Mouse (Mus musculus) limb, embryonic 13.5 days (tissue): ENCODE results near the gene Lmx1b. TPM values are rescaled to one million over a fixed set of nuclear protein-coding genes. Genes with fewer than 3 reads are reported as not detected.

Experiments used
- ATAC-seq: fragments of 200-750 bp; cut with Nextera tagmentation; 2 replicates; pipeline ENCODE4 v1.8.0; 2017; ENCODE audit warnings: low read depth, moderate number of reproducible peaks, moderate TSS enrichment; ENCODE audit not compliant: low FRiP score
- H3K27ac ChIP-seq: fragments of 300-500 bp; sonication (generic); 2 replicates; pipeline ENCODE4 v1.5.1; 2015; ENCODE audit warnings: inconsistent platforms, mild to moderate bottlenecking, moderate library complexity
- H3K27me3 ChIP-seq: fragments of 300-500 bp; sonication (generic); 2 replicates; pipeline ENCODE4 v1.6.1; 2015; ENCODE audit warnings: mild to moderate bottlenecking, inconsistent platforms
- H3K36me3 ChIP-seq: fragments of 300-500 bp; sonication (generic); 2 replicates; pipeline ENCODE4 v1.6.1; 2015; ENCODE audit warnings: inconsistent platforms, mild to moderate bottlenecking, moderate library complexity
- H3K4me1 ChIP-seq: fragments of 300-500 bp; sonication (generic); 2 replicates; pipeline ENCODE4 v1.6.1; 2015; ENCODE audit warnings: inconsistent platforms
- H3K4me2 ChIP-seq: fragments of 300-500 bp; sonication (generic); replicated peaks from 2 replicates; pipeline ENCODE4 v1.6.1; 2015; ENCODE audit warnings: inconsistent platforms, mild to moderate bottlenecking, moderate library complexity
- H3K4me3 ChIP-seq: fragments of 300-500 bp; sonication (generic); 2 replicates; pipeline ENCODE4 v1.5.1; 2015; ENCODE audit warnings: moderate library complexity, mild to moderate bottlenecking, inconsistent platforms
- H3K9ac ChIP-seq: fragments of 300-500 bp; sonication (generic); 2 replicates; pipeline ENCODE4 v1.6.1; 2015; ENCODE audit warnings: mild to moderate bottlenecking, inconsistent platforms
- H3K9me3 ChIP-seq: fragments of 300-500 bp; sonication (generic); 2 replicates; pipeline ENCODE4 v1.6.1; 2016; ENCODE audit warnings: inconsistent platforms
- WGBS: fragments of 180-500 bp; shearing (Covaris S2); methylation state at CpG from one replicate; pipeline ENCODE4 v1.1.7; 2015; 5-methylcytosine and 5-hydroxymethylcytosine counted together
- polyA plus RNA-seq: library from polyadenylated mRNA; unstranded; fragments of >200 nt; fragmentation: Nextera tagmentation; extraction: Ambion mirVana; gene quantifications from 2 replicates; pipeline ENCODE4 v1.2.1, GENCODE M21; 2015

Lmx1b gene
- polyA plus RNA-seq, 1 experiment from 2014 or later, result 7.7 TPM

DNA sequence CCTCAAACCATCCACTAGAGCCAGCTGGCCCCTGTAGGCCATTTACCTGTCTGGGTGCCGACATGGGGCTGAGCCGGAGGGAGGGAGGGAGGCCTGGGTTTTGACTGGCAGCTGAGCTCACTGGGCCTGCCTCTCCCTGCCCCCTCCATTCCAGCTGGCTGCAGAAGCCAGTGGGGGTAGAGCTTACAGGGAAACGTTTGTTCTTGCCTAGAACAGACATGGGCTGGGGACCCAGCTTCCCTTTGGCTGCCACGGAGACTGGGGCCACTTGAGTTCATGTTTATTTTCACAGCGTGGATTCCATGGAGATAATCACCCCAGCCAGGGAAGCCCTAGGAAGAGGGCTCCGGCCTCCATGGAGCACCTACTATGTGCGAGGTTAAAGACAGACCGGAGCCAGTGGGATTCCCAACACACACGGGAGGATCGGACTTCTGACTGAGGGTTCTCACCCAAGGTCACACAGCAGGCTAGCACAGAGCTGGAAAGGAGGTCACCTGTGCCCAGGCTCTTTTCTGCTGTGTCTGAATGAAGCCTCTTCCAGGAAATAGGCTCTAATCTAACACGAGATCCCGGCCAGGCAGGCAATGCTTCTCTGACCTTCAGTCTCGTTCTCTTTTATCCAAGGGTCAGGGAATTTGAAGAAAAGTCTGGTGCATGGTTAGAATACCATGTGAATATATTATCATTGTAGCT lies 25.2 kb upstream of the Lmx1b start:
- Histone ChIP-seq H3K9ac (no peak overlapping the region), H3K4me3 (no peak overlapping the region), H3K27me3 (no peaks in the 10 kb centered on the region), H3K4me1 (peaks cover 27% of the 10 kb centered on the region), H3K36me3 (no peaks in the 10 kb centered on the region), H3K27ac (peak overlapping the region; percentile 33; the same call in 1 of the 2 replicates), H3K9me3 (no peaks in the 10 kb centered on the region), H3K4me2 (peak overlapping the region; percentile 27)
- ATAC-seq, result peak; percentile 79
- 32% methylated on average over 12 of the region's 13 CpGs for WGBS

DNA sequence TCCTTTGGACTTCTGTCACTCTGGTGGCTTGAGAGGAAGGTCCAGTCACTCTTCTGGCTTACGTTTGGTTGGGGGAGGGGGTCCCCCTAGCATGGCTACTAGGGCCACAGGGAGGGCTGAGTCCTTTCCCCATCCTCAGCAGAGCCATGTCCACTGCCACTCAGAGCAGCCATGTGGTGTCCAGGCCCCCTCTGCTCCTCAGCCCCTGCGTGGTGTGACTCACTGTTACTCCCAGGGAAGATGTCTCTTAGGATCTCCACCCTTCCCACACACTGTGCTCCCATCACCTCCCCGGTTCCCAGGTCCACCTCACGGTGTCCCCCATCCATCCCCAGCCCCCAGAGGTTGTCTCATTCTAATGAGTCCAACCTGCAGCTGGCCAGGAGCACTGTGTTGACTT lies 24.4 kb upstream of the Lmx1b start:
- no peaks in the 10 kb centered on the region for H3K27me3 ChIP-seq
- H3K27ac ChIP-seq, result no peak overlapping the region
- no peak overlapping the region for H3K4me3 ChIP-seq
- no peak for ATAC-seq
- no peaks in the 10 kb centered on the region for H3K9me3 ChIP-seq
- no peak overlapping the region for H3K4me2 ChIP-seq
- peaks cover 27% of the 10 kb centered on the region for H3K4me1 ChIP-seq
- WGBS, result 71% methylated on average over 4 of the region's 4 CpGs
- no peak overlapping the region for H3K9ac ChIP-seq
- H3K36me3 ChIP-seq, result no peaks in the 10 kb centered on the region

DNA sequence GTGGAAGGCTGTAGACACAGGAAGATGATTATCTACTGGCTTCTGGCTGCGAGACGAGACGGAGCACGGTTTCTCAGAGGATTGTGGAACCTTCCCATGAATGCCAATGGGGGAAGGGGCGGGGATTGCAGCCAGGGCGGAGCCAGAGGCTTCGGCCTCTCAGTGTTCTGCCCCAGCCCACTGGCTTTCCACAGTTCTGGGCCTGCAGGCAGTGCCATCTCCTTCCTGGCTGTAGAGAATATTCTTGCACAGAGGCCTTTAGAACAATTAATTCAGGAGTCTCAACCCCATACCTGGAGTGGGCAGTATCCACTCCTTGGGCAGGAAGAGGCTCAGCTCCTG lies 18.9 kb upstream of the Lmx1b start:
- no peaks in the 10 kb centered on the region for H3K36me3 ChIP-seq
- peaks cover 5% of the 10 kb centered on the region; the same call in 1 of the 2 replicates for H3K4me1 ChIP-seq
- H3K27me3 ChIP-seq, result no peaks in the 10 kb centered on the region
- peak overlapping the region; percentile 23 for H3K4me3 ChIP-seq
- H3K27ac ChIP-seq, result no peak overlapping the region
- peak overlapping the region; percentile 49 for H3K4me2 ChIP-seq
- WGBS, result 4% methylated on average over 7 of the region's 7 CpGs
- H3K9me3 ChIP-seq, result no peaks in the 10 kb centered on the region
- H3K9ac ChIP-seq, result no peak overlapping the region
- peak; percentile 61; the same call in 1 of the 2 replicates for ATAC-seq

DNA sequence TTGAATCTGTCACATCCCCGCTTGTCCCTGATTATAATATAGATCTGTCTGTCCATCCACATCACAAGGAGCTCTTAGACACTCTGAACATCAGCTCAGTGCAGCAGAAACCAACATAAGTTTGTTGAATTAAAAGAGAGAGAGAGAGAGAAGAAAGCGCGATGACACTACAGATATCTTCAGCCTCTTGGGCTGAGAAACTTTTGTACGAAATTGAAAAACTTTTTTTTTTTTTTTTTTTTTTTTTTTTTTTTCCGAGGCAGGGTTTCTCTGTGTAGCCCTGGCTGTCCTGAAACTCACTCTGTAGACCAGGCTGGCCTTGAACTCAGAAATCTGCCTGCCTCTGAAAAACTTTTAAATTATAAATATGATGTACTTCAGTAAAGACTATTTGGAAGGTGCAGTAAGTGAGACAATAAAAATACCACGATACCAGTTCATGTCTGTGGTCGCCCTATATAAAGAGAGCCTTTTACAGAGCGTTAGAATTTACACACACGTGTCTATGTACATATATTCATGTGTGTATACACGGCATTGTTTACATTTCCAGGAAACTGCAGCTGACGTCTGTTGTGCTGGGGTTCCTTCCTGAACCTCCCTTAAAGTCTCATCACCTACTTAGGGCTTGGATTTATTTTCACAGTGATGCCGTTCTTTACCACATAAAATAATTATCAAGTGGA lies 18.4 kb upstream of the Lmx1b start:
- Histone ChIP-seq H3K9ac (no peak overlapping the region), H3K27me3 (no peaks in the 10 kb centered on the region), H3K36me3 (no peaks in the 10 kb centered on the region), H3K9me3 (no peaks in the 10 kb centered on the region), H3K4me3 (peak overlapping the region; percentile 23), H3K4me1 (peaks cover 5% of the 10 kb centered on the region; the same call in 1 of the 2 replicates), H3K4me2 (peak overlapping the region; percentile 49), H3K27ac (no peak overlapping the region)
- WGBS, result 43% methylated on average over 12 of the region's 12 CpGs
- no peak for ATAC-seq

DNA sequence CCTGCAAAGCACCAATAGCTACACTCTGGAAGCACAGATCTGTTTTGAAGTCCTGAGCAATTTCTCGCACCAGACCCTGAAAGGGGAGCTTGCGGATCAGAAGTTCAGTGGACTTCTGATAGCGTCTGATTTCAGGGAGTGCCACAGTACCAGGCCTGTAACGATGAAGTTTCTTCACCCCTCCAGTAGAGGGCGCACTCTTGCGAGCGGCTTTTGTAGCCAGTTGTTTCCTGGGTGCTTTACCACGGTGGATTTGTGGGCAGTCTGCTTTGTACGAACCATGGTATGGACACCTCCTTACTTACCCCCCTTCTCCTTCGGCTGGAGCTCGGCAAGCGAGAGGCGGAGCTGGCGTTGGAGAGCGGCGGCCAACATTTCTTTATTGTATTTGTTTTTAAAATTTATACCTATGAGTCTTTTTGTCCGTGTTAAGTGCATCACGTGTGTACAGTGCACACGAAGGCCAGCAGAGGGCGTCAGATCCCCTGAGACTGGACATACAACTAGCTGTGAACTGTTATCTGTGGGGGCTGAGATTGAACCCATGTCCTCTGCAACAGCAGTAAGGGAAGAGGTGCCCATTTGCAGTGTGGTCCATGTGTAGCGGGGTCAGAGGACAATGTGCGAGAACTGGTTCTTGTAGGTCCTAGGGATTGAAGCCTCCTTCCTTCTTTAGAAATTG lies 12.3 kb upstream of the Lmx1b start:
- H3K9me3 ChIP-seq, result no peaks in the 10 kb centered on the region
- WGBS, result 84% methylated on average over 22 of the region's 22 CpGs

DNA sequence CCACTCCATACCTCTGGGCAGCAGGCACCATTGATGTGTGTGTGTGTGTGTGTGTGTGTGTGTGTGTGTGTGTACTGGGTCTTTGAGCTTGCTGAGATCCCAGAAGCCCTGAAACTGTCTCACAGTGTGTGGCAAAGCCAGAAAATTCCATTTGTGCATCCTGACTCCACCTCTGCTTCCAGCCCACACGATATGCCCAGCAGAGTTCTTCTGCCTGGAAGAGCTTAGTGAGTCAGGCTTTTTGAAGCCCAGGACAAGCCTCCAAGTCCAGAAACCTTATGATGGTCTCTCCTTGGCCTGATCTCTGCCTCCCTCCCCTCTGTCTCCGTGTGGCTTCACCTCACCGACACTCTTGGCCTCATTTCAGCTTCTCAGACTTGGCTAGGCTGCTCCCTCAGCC lies 9.1 kb upstream of the Lmx1b start:
- H3K9me3 ChIP-seq, result no peaks in the 10 kb centered on the region
- H3K36me3 ChIP-seq, result no peaks in the 10 kb centered on the region
- H3K4me3 ChIP-seq, result no peak overlapping the region
- no peak overlapping the region for H3K9ac ChIP-seq
- H3K4me1 ChIP-seq, result peaks cover 52% of the 10 kb centered on the region
- no peak; the same call in 1 of the 2 replicates for ATAC-seq
- H3K27ac ChIP-seq, result peak overlapping the region; percentile 72
- H3K4me2 ChIP-seq, result peak overlapping the region; percentile 22
- WGBS, result 20% methylated on average over 3 of the region's 3 CpGs
- peaks cover 35% of the 10 kb centered on the region for H3K27me3 ChIP-seq

More for the DNA sequence above, 12.3 kb upstream of the Lmx1b start:
- no peaks in the 10 kb centered on the region for H3K36me3 ChIP-seq
- H3K4me2 ChIP-seq, result no peak overlapping the region
- H3K4me3 ChIP-seq, result no peak overlapping the region
- H3K27ac ChIP-seq, result no peak overlapping the region
- peaks cover 2% of the 10 kb centered on the region for H3K27me3 ChIP-seq
- no peak for ATAC-seq
- H3K9ac ChIP-seq, result no peak overlapping the region
- peaks cover 22% of the 10 kb centered on the region for H3K4me1 ChIP-seq

DNA sequence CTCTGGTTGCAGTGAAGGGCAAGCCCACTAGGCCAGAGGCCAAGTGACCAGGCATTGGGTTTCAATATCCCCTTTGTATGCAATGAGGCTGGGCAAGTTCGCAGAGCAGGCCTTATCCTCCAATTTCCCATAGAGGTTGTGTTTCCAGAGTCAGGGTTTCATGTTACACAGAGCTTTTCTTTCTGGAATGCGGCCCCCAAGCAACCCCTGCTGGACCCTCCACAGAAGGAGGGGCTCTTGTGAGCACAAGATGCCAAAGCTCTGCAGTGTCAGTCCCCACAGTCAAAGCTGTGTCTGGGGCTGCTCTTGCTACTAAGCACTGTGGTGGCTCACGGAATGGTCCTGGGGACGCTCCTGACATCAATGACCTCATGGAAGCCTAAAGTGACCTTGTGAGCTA lies 8.6 kb upstream of the Lmx1b start:
- H3K9me3 ChIP-seq, result no peaks in the 10 kb centered on the region
- no peak overlapping the region for H3K9ac ChIP-seq
- WGBS, result 16% methylated on average over 4 of the region's 4 CpGs
- H3K27ac ChIP-seq, result peak overlapping the region; percentile 72; the same call in 1 of the 2 replicates
- H3K27me3 ChIP-seq, result peaks cover 39% of the 10 kb centered on the region
- H3K4me2 ChIP-seq, result peak overlapping the region; percentile 22
- peaks cover 57% of the 10 kb centered on the region for H3K4me1 ChIP-seq
- no peak overlapping the region for H3K4me3 ChIP-seq
- H3K36me3 ChIP-seq, result no peaks in the 10 kb centered on the region
- ATAC-seq, result peak; percentile 76

DNA sequence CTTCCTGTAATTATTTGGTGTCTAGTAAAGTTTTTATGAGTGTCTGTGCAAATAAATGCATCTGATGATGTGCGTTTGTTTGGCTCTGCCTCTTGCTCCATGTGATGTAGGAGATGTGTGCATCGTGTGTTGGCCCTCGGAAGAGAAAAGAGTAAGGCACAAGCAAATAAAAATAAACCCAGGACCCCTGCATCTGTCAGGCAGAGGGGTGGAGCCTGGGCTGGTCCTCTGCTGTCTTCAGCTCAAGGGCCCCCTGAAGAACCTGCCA lies 5.9 kb upstream of the Lmx1b start:
- Histone ChIP-seq H3K4me1 (peaks cover 70% of the 10 kb centered on the region), H3K9me3 (no peaks in the 10 kb centered on the region), H3K27ac (peak overlapping the region; percentile 2; the same call in 1 of the 2 replicates), H3K4me3 (peak overlapping the region; percentile 69), H3K9ac (peak overlapping the region; percentile 98), H3K27me3 (peaks cover 66% of the 10 kb centered on the region), H3K36me3 (no peaks in the 10 kb centered on the region), H3K4me2 (peak overlapping the region; percentile 82)
- no peak for ATAC-seq
- WGBS, result 6% methylated on average over 3 of the region's 3 CpGs

DNA sequence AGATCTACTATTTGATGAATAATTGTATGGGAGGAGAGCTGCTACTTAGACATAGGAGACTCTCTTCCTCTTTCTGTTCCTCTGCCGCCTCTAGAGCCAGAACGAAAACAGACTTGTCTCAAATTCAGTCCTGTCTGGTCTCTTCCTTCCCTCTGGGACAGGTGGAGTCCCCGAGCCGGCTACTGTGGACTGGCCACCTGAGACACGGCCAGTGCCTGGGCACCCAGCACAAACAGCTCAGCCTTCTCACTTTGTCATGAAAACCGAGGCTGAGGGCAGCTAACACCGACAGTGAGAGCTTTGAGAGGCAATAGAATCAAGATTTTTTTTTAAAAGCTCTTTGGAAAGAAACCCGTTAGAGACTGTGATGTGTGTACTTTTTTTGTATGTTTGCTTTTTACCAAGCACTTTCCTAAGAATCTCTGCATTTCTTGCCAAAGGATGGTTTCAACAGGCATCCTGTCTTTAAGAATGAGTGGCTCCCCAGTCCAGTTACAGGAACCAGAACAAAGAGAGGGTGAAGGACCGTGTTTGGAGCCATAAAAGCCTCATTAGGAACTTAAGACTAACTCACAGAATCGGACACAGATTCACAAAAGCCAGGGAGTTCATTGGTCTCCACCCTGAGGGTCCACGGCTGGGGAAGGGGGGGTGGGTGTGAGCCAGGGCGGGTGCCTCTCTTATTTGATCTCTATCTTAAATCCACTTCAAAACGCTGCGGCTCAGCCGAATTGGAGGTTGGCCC lies 5.4 kb upstream of the Lmx1b start:
- Histone ChIP-seq H3K4me2 (peak overlapping the region; percentile 82), H3K9ac (peak overlapping the region; percentile 98)
- WGBS, result 6% methylated on average over 15 of the region's 15 CpGs

DNA sequence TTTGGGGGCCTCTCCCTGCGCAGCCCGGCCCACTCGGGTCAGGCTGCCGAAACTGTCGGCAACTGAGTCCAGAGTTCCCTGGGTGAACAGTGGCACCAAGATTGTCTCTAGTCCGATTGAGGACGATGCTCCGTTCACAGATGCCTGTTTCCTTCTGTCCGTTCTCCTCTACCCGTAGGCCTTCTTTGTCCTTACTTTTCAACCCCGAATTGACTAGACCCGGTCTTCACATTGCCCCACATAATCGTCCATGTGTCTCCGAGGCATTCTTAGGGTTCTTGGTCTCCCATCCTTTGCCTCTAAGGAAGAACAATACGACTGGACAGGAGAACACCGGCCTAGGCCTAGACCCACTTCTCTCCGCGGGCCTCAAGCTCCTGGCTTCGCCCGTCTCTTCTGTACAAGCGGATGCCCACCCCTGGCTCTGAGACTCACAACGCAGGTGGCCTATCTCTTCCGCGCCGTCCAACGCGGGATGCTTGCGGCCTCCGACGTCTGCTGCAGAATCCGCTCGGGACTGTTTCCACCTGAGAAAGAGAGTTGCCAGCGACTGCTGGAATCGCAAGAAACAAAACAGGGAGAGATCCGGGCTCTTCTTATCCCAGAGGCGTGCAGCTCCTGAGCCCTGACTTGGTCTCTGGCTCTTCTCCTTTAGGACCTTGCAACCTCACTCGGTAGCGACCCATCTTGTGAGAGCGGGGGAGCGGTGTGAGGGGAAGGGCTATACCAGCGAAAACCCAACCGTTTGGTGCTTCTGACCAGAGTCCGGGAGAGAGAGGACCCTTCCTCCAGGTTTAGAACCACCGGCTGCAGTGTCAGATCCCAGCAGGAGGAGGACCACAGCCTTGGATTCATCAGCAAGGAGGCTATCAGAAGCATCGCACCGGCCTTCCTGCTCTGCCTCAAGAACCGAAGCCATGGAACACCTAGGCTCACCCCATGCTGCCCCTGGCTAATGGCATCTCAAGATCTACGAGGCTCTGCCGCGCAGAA lies 3.7 kb upstream of the Lmx1b start:
- Histone ChIP-seq H3K9me3 (no peaks in the 10 kb centered on the region), H3K27me3 (peaks cover 87% of the 10 kb centered on the region), H3K4me1 (peaks cover 70% of the 10 kb centered on the region), H3K4me2 (peak overlapping the region; percentile 82), H3K4me3 (peak overlapping the region; percentile 69), H3K27ac (peak overlapping the region; percentile 90; the same call in 1 of the 2 replicates), H3K9ac (peak overlapping the region; percentile 98), H3K36me3 (no peaks in the 10 kb centered on the region)
- WGBS, result 11% methylated on average over 50 of the region's 50 CpGs
- ATAC-seq, result no peak

More for the DNA sequence above, 5.4 kb upstream of the Lmx1b start:
- no peaks in the 10 kb centered on the region for H3K36me3 ChIP-seq
- H3K4me3 ChIP-seq, result peak overlapping the region; percentile 69
- ATAC-seq, result no peak
- peaks cover 70% of the 10 kb centered on the region for H3K4me1 ChIP-seq
- no peaks in the 10 kb centered on the region for H3K9me3 ChIP-seq
- peak overlapping the region; percentile 77; the same call in 1 of the 2 replicates for H3K27ac ChIP-seq
- H3K27me3 ChIP-seq, result peaks cover 71% of the 10 kb centered on the region
